In genomic region chr6:6196527-6196926, GRCm38 (mm10) we compare ENCODE assay signal across 27 mouse cellular contexts. TPM values are rescaled to one million over a fixed set of nuclear protein-coding genes. Genes with fewer than 3 reads are reported as not detected.
DNase-seq lines count a peak whose midpoint lies in the region; ATAC-seq and TF ChIP-seq lines count a peak whose summit lies in the region.
"Had no signal": no experiment of that assay in that cellular context is flagged by ENCODE, and none has a peak within 500 bp of the region (broad histone marks: within the 10 kb centered on the region; RNA-seq: fewer than 3 reads in every experiment).

No protein-coding gene starts in this region.

- WGBS in limb, embryonic 14.5 days: 77% methylated on average over 4 of the region's 4 CpGs
- 90% methylated on average over 4 of the region's 4 CpGs for WGBS in limb, embryonic 10.5 days
- 83% methylated on average over 4 of the region's 4 CpGs for WGBS in forebrain, embryonic 14.5 days

- no peak overlapping the region for H3K4me2 ChIP-seq in limb, embryonic 14.5 days (replicated peaks; ENCODE audit: low read depth, low read length, severe bottlenecking)
- no peak overlapping the region for H3K4me2 ChIP-seq in forebrain, embryonic 14.5 days (ENCODE audit: low read length)
- H3K4me2 ChIP-seq: embryonic facial prominence, embryonic 13.5 days; embryonic facial prominence, embryonic 15.5 days; forebrain, embryonic 12.5 days; forebrain, embryonic 15.5 days had no signal

- no peaks in the 10 kb centered on the region for H3K9me3 ChIP-seq in limb, embryonic 14.5 days (ENCODE audit: control insufficient read depth, low read length)
- no peaks in the 10 kb centered on the region for H3K9me3 ChIP-seq in limb, embryonic 10.5 days (replicated peaks)
- H3K9me3 ChIP-seq in forebrain, embryonic 14.5 days (replicated peaks; ENCODE audit: control insufficient read depth, low read length): 0 out of 2 replicates have a peak, but pooled peaks cover 2% of the 10 kb centered on the region
- H3K9me3 ChIP-seq: embryonic facial prominence, embryonic 13.5 days; embryonic facial prominence, embryonic 15.5 days; forebrain, embryonic 10.5 days; forebrain, embryonic 12.5 days; forebrain, embryonic 15.5 days; G1E had no signal

- TF ChIP-seq POLR2A in limb, embryonic 14.5 days (IDR thresholded peaks at IDR 0.05; ENCODE audit: borderline replicate concordance, extremely low read depth, insufficient read depth, insufficient read length): no peak

- H3K27ac ChIP-seq in limb, embryonic 14.5 days (replicated peaks; ENCODE audit: low read depth, low read length): 0 out of 2 replicates have a peak overlapping the region, but pooled peaks have one; percentile 19
- H3K27ac ChIP-seq in limb, embryonic 10.5 days: no peak overlapping the region
- no peak overlapping the region for H3K27ac ChIP-seq in forebrain, embryonic 14.5 days (ENCODE audit: low read depth, low read length)
- H3K27ac ChIP-seq: embryonic facial prominence, embryonic 13.5 days; embryonic facial prominence, embryonic 15.5 days; forebrain, embryonic 10.5 days; forebrain, embryonic 12.5 days; forebrain, embryonic 15.5 days had no signal

- 0 out of 2 replicates have a peak, but pooled peaks cover 2% of the 10 kb centered on the region for H3K36me3 ChIP-seq in limb, embryonic 14.5 days (ENCODE audit: control insufficient read depth, insufficient read depth, low read length)
- H3K36me3 ChIP-seq in limb, embryonic 10.5 days: peaks cover 28% of the 10 kb centered on the region
- H3K36me3 ChIP-seq in forebrain, embryonic 14.5 days (ENCODE audit: control insufficient read depth, insufficient read depth, low read length): no peaks in the 10 kb centered on the region
- H3K36me3 ChIP-seq: embryonic facial prominence, embryonic 15.5 days; forebrain, embryonic 12.5 days; forebrain, embryonic 15.5 days had no signal

- no peak for DNase-seq in frontal cortex, postnatal 36 days (ENCODE audit: low spot score in 2 of 2)
- no peak for DNase-seq in limb, embryonic 14.5 days (ENCODE audit: low spot score)
- DNase-seq in limb, embryonic 10.5 days (ENCODE audit: low spot score): no peak
- DNase-seq in R1 (ENCODE audit: low read depth, low spot score): peak; percentile 55
- no peak for DNase-seq in forebrain, embryonic 14.5 days (ENCODE audit: low spot score)
- DNase-seq: adrenal gland, adult 2 months; adrenal gland, postnatal 10 days; adrenal gland, postnatal 25 days; B cell, adult 2 months; cerebellum, adult 11-12 months; cerebellum, adult 2 months; cerebellum, adult 9-10 months; cerebellum, postnatal 10 days; cerebellum, postnatal 25 days; embryo, embryonic 11 days; forebrain, postnatal 0 days had no signal

- H3K27me3 ChIP-seq in limb, embryonic 14.5 days (ENCODE audit: control insufficient read depth, insufficient read depth, low read length): no peaks in the 10 kb centered on the region
- H3K27me3 ChIP-seq in limb, embryonic 10.5 days (ENCODE audit: low read depth, poor library complexity, severe bottlenecking): no peaks in the 10 kb centered on the region
- no peaks in the 10 kb centered on the region for H3K27me3 ChIP-seq in forebrain, embryonic 14.5 days (replicated peaks; ENCODE audit: control insufficient read depth, insufficient read depth, low read length)
- H3K27me3 ChIP-seq: CH12.LX; embryonic facial prominence, embryonic 13.5 days; embryonic facial prominence, embryonic 15.5 days; forebrain, embryonic 12.5 days; forebrain, embryonic 15.5 days; Patski had no signal

- H3K4me1 ChIP-seq in limb, embryonic 14.5 days (ENCODE audit: control insufficient read depth, insufficient read depth, low read length): peaks cover 12% of the 10 kb centered on the region
- H3K4me1 ChIP-seq in limb, embryonic 10.5 days: peaks cover 18% of the 10 kb centered on the region; the same call in 1 of the 2 replicates
- no peaks in the 10 kb centered on the region for H3K4me1 ChIP-seq in forebrain, embryonic 14.5 days (ENCODE audit: control insufficient read depth, insufficient read depth, low read length)
- H3K4me1 ChIP-seq: embryonic facial prominence, embryonic 15.5 days; forebrain, embryonic 12.5 days had no signal

- no peak overlapping the region for H3K4me3 ChIP-seq in limb, embryonic 14.5 days (replicated peaks; ENCODE audit: low read length)
- H3K4me3 ChIP-seq in limb, embryonic 10.5 days: no peak overlapping the region
- H3K4me3 ChIP-seq in forebrain, embryonic 14.5 days (ENCODE audit: low read depth, low read length): no peak overlapping the region
- H3K4me3 ChIP-seq: embryonic facial prominence, embryonic 13.5 days; embryonic facial prominence, embryonic 15.5 days; erythroblast, embryonic 14.5 days; forebrain, embryonic 10.5 days; forebrain, embryonic 12.5 days; forebrain, embryonic 15.5 days had no signal

- ATAC-seq in frontal cortex, adult (ENCODE audit: low TSS enrichment): peak; percentile 55
- ATAC-seq in limb, embryonic 14.5 days (ENCODE audit: low FRiP score, low read depth): no peak
- no peak for ATAC-seq in forebrain, embryonic 14.5 days
- ATAC-seq: CD4-positive, CD25-positive, alpha-beta regulatory T cell, adult 4 months; forebrain, embryonic 15.5 days; forebrain, postnatal 0 days; Patski had no signal

- H3K9ac ChIP-seq in limb, embryonic 14.5 days (ENCODE audit: low read depth, low read length, severe bottlenecking): no peak overlapping the region
- H3K9ac ChIP-seq in forebrain, embryonic 14.5 days (ENCODE audit: low read length): no peak overlapping the region
- H3K9ac ChIP-seq: embryonic facial prominence, embryonic 13.5 days; embryonic facial prominence, embryonic 15.5 days; forebrain, embryonic 12.5 days; forebrain, embryonic 15.5 days; forebrain, postnatal 0 days had no signal

RNA-seq across cellular contexts. Expression of gene Slc25a13, which starts 20.4 kb away (rescaled TPM):
- 8.2 and 8.4 TPM in 2 replicates for polyA plus RNA-seq in limb, embryonic 14.5 days (2012; rRNA removed)
- 19.1 and 21.4 TPM in 2 replicates for polyA plus RNA-seq in limb, embryonic 14.5 days (2014; fragmentation: Nextera tagmentation; extraction: Ambion mirVana)
- 52.8 and 60.2 TPM in 2 replicates for polyA plus RNA-seq in limb, embryonic 10.5 days (2016; fragmentation: Nextera tagmentation; extraction: Ambion mirVana)
- polyA plus RNA-seq in forebrain, embryonic 14.5 days (2014; fragmentation: Nextera tagmentation; extraction: Ambion mirVana): 11.1 and 11.8 TPM in 2 replicates
